Mouse (Mus musculus) megakaryocyte, embryonic 14.5 days (primary cell): Measurements from ENCODE around the gene Tirap.

Experiments
- FLI1 ChIP-seq: IDR thresholded peaks from 2 replicates; pipeline ENCODE4 v1.6.1; 2012; ENCODE audit warnings: low read length, inconsistent platforms, mixed read lengths
- GATA1 ChIP-seq: IDR thresholded peaks from 3 replicates; pipeline ENCODE4 v1.6.1; 2012; ENCODE audit warnings: mixed read lengths, low read length, inconsistent platforms, borderline replicate concordance

- TF ChIP-seq GATA1 (no peak), FLI1 (no peak)
These were observed 41.6 kb downstream of the Tirap start for GRCm38 (mm10) chr9:35158477-35158876.
